Mouse (Mus musculus) brown adipose tissue, adult 24 weeks (tissue): Measurements from ENCODE around the gene Lrrc28. TPM values are rescaled to one million over a fixed set of nuclear protein-coding genes. Genes with fewer than 3 reads are reported as not detected.
A peak's percentile ranks its signal among the peaks of the same experiment; 100 is the strongest.

Experiments used
- H3K27ac ChIP-seq: fragments of 200-500 bp; replicated peaks from 2 replicates; pipeline ENCODE4 v1.5.1; 2012; ENCODE audit warnings: low read depth, mild to moderate bottlenecking, low read length
- H3K4me1 ChIP-seq: fragments of 200-500 bp; 2 replicates; pipeline ENCODE4 v1.6.1; 2012; ENCODE audit warnings: low read length, mixed read lengths; ENCODE audit not compliant: control insufficient read depth, insufficient read depth, insufficient read length
- H3K4me3 ChIP-seq: fragments of 200-500 bp; 2 replicates; pipeline ENCODE4 v1.5.1; 2012; ENCODE audit warnings: low read depth, mild to moderate bottlenecking, low read length, moderate library complexity; ENCODE audit not compliant: insufficient read depth
- polyA plus RNA-seq: library from polyadenylated mRNA; stranded (reverse); fragments of >200 nt; gene quantifications from 2 replicates; pipeline ENCODE4 v1.2.4, GENCODE M21; 2012; ENCODE audit not compliant: missing spikeins, insufficient read depth, insufficient read length

Lrrc28 gene
- polyA plus RNA-seq, 1 experiment = 11.2 TPM

GRCm38 (mm10) chr7:67520959-67521358 lies 124.1 kb downstream of the Lrrc28 start:
- Histone ChIP-seq H3K4me3 (no peak overlapping the region), H3K4me1 (no peaks in the 10 kb centered on the region), H3K27ac (no peak overlapping the region)

- no peaks in the 10 kb centered on the region for H3K4me1 ChIP-seq
- no peak overlapping the region for H3K4me3 ChIP-seq
- no peak overlapping the region for H3K27ac ChIP-seq
Measured at GRCm38 (mm10) chr7:67520001-67520400, 125.1 kb downstream of the Lrrc28 start.

GRCm38 (mm10) chr7:67515621-67516020 lies 129.4 kb downstream of the Lrrc28 start:
- no peak overlapping the region for H3K27ac ChIP-seq

GRCm38 (mm10) chr7:67514893-67515292 lies 130.2 kb downstream of the Lrrc28 start:
- no peak overlapping the region for H3K4me3 ChIP-seq
- no peaks in the 10 kb centered on the region; the same call in 1 of the 2 replicates for H3K4me1 ChIP-seq
- H3K27ac ChIP-seq = no peak overlapping the region

More at GRCm38 (mm10) chr7:67515621-67516020, 129.4 kb downstream of the Lrrc28 start:
- H3K4me3 ChIP-seq = no peak overlapping the region
- H3K4me1 ChIP-seq = no peaks in the 10 kb centered on the region; the same call in 1 of the 2 replicates

GRCm38 (mm10) chr7:67514380-67514779 lies 130.7 kb downstream of the Lrrc28 start:
- Histone ChIP-seq H3K27ac (no peak overlapping the region), H3K4me1 (no peaks in the 10 kb centered on the region; the same call in 1 of the 2 replicates)

GRCm38 (mm10) chr7:67513656-67514055 lies 131.4 kb downstream of the Lrrc28 start:
- no peak overlapping the region for H3K27ac ChIP-seq
- H3K4me1 ChIP-seq = no peaks in the 10 kb centered on the region; the same call in 1 of the 2 replicates
- no peak overlapping the region for H3K4me3 ChIP-seq

More at GRCm38 (mm10) chr7:67514380-67514779, 130.7 kb downstream of the Lrrc28 start:
- no peak overlapping the region for H3K4me3 ChIP-seq

- H3K4me3 ChIP-seq = no peak overlapping the region
- H3K27ac ChIP-seq = no peak overlapping the region
- H3K4me1 ChIP-seq = no peaks in the 10 kb centered on the region; the same call in 1 of the 2 replicates
Measured at GRCm38 (mm10) chr7:67511606-67512005, 133.5 kb downstream of the Lrrc28 start.

- Histone ChIP-seq H3K27ac (no peak overlapping the region), H3K4me1 (peaks cover 15% of the 10 kb centered on the region), H3K4me3 (no peak overlapping the region)
Measured at GRCm38 (mm10) chr7:67503281-67504010, 141.6 kb downstream of the Lrrc28 start.

GRCm38 (mm10) chr7:67502631-67503030 lies 142.4 kb downstream of the Lrrc28 start:
- H3K27ac ChIP-seq = no peak overlapping the region
- peaks cover 15% of the 10 kb centered on the region for H3K4me1 ChIP-seq
- no peak overlapping the region for H3K4me3 ChIP-seq

GRCm38 (mm10) chr7:67500878-67501277 lies 144.2 kb downstream of the Lrrc28 start:
- Histone ChIP-seq H3K4me3 (no peak overlapping the region), H3K4me1 (peaks cover 15% of the 10 kb centered on the region), H3K27ac (no peak overlapping the region)

- H3K4me1 ChIP-seq = peaks cover 15% of the 10 kb centered on the region
- no peak overlapping the region for H3K4me3 ChIP-seq
- H3K27ac ChIP-seq = no peak overlapping the region
Measured at GRCm38 (mm10) chr7:67500076-67500828, 144.8 kb downstream of the Lrrc28 start.

- Histone ChIP-seq H3K4me3 (no peak overlapping the region), H3K4me1 (peaks cover 19% of the 10 kb centered on the region), H3K27ac (no peak overlapping the region)
Measured at GRCm38 (mm10) chr7:67499516-67499915, 145.6 kb downstream of the Lrrc28 start.

GRCm38 (mm10) chr7:67493795-67494687 lies 151.0 kb downstream of the Lrrc28 start:
- H3K4me1 ChIP-seq = peaks cover 13% of the 10 kb centered on the region
- H3K4me3 ChIP-seq = no peak overlapping the region
- no peak overlapping the region for H3K27ac ChIP-seq

- Histone ChIP-seq H3K4me3 (peak overlapping the region; percentile 25; the same call in 1 of the 2 replicates), H3K4me1 (peaks cover 7% of the 10 kb centered on the region), H3K27ac (peak overlapping the region; percentile 93)
Measured at GRCm38 (mm10) chr7:67487889-67488411, 157.1 kb downstream of the Lrrc28 start.
